Mouse (Mus musculus): ENCODE data around the gene Tns3.

- TF ChIP-seq POLR2A (IDR thresholded peaks at IDR 0.05; ENCODE audit: borderline replicate concordance, insufficient read depth, low read length) (no peak), CTCF (IDR thresholded peaks at IDR 0.05; ENCODE audit: borderline replicate concordance, insufficient read depth, low read depth, low read length) (no peak)
These were observed 3.4 kb downstream of the Tns3 start for GRCm38 (mm10) chr11:8660951-8661350.
